Mouse (Mus musculus): ENCODE results near the gene Midn. TPM values are rescaled to one million over a fixed set of nuclear protein-coding genes. Genes with fewer than 3 reads are reported as not detected.
A peak's percentile ranks its signal among the peaks of the same experiment; 100 is the strongest.
"Not testable (repeated sequence)": the region's sequence is repeated elsewhere in the genome, so short reads cannot be mapped to it uniquely, and the experiment has no call there.

Midn gene
- polyA plus RNA-seq, 1 experiment from 2014 or later: 29.5 TPM

DNA sequence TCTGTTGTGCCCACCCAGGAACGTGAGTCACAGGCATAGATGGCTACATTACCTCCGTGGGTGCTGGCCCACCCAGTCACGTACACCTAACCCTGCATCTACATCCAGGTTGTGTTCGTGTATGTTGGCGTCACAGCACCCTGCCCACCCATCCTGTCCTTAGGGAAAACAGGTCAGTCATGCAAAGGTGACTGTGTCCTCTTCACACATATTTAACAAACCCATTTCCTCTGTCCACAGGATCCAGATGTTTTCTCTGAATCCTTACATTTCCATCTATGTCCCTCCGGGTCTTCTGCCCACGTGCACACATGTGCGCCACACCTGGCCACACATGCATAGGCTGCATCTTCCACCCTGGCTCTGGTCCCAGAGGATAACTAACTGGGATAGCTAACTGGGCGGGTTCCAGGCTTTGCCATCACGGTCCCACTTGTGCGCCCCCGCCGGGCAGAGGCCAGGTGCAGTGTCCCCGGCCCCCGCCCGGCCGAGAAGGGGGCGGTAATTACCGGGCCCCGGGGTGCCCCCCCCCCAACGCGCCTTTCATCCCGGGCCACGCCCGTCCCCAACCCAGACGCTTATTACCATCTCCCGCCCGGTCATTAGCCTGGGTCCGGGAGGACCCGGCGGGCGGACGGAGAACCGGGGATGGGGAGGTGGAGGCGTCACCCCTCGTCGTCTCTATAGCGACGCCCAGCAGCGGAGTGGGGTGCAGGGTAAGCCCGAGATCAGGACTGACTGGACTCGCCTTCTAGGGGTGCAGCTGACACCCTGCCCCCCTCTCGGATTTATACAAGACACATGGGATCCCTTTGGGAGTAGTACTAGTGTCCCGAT lies 16.3 kb downstream of the Midn start:
- Histone ChIP-seq H3K4me2 (peak overlapping the region; percentile 94), H3K4me3 (peak overlapping the region; percentile 45), H3K4me1 (peaks cover 62% of the 10 kb centered on the region), H3K36me3 (replicated peaks) (no peaks in the 10 kb centered on the region), H3K9ac (peak overlapping the region; percentile 71), H3K27me3 (replicated peaks) (no peaks in the 10 kb centered on the region), H3K9me3 (no peaks in the 10 kb centered on the region), H3K27ac (peak overlapping the region; percentile 85)
- ATAC-seq (replicated peaks): no peak; the same call in 1 of the 2 replicates
- WGBS: 10% methylated on average over 44 of the region's 44 CpGs

DNA sequence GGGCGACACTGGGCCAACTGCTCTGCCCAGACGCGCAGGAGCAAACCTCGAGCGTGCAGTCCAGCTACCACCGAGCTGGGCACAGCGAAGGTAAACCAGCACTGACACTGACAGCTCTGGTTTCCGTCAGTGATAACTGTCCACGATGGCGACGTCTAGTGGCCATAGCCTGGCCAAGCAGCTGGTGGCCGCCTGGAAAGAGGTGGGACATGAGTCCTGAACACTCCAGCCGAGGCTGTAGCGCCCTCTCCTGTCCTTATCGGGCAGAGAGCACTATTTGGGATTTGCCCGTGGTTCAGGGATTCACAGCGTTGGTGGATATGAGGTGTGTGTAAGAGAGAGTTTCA lies 16.9 kb downstream of the Midn start:
- Histone ChIP-seq H3K27ac (peak overlapping the region; percentile 85), H3K27me3 (replicated peaks) (no peaks in the 10 kb centered on the region), H3K9ac (peak overlapping the region; percentile 71), H3K4me3 (peak overlapping the region; percentile 45), H3K36me3 (replicated peaks) (peaks cover 3% of the 10 kb centered on the region), H3K4me1 (peaks cover 66% of the 10 kb centered on the region), H3K4me2 (peak overlapping the region; percentile 94), H3K9me3 (no peaks in the 10 kb centered on the region)
- under 1% methylated on average over 17 of the region's 17 CpGs for WGBS
- ATAC-seq (replicated peaks): peak; percentile 35

DNA sequence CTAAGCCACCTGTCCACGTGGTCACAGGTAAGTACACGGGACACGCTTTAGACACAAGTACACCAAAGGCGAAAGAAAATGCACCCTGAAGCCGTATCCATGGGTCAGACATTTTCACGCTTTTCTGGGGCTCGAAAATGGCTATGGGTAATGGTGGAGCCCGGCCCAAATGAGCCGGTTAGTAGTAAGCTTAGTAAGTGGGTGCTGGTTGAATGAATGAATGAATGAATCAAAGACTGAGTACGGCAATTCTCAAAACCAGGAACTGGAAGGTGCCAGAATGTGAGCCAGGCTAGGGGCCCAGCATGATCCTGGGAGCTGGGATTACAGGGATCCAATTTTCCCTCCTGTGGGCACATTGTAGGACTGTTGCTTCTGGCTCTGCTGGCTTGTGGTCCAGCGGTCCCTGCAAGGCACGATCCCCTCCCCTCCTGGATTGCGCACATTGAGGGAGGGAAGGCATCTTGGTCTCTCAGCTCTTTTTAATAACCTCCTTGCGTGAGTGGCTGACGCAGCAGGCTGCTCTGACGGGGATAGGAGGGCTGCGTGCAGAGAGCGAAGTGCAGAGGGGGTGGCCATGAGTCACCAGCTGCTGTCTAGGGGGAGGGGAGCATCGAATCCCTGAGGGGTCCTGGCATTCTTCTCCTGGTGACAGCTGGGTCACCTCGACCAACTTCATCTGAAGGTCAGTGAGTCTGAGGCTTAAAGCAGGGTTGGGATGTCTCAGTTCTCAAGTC lies 17.5 kb downstream of the Midn start, which contains the start of gene Cirbp:
Gene Cirbp, plus strand, starts transcription at position 594 of the 737 bp plus-strand sequence.
- 11% methylated on average over 20 of the region's 20 CpGs for WGBS
- Histone ChIP-seq H3K36me3 (replicated peaks) (peaks cover 9% of the 10 kb centered on the region), H3K4me3 (peak within 1 kb of the TSS; percentile 94), H3K4me2 (peak within 1 kb of the TSS; percentile 94), H3K9me3 (no peaks in the 10 kb centered on the region), H3K4me1 (peaks cover 66% of the 10 kb centered on the region), H3K27ac (peak within 1 kb of the TSS; percentile 100), H3K27me3 (replicated peaks) (no peaks in the 10 kb centered on the region), H3K9ac (peak within 1 kb of the TSS; percentile 71)
- no peak for ATAC-seq (replicated peaks)

DNA sequence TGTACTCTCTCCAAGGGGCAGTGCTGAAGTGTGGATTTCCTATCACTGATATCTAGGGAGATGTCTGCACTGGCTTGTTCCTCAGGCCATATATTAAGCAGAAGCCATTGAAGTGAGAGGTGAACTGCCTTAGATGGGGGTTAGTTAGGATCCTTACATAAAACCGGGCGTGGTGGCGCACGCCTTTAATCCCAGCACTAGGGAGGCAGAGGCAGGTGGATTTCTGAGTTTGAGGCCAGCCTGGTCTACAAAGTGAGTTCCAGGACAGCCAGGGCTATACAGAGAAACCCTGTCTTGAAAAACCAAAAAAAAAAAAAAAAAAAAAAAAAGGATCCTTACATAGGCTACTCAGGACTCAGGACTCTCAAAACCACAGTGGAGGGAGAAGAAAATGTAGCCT lies 18.1 kb downstream of the Midn start:
- peak overlapping the region; percentile 100 for H3K27ac ChIP-seq
- not testable (repeated sequence) for ATAC-seq (replicated peaks)

DNA sequence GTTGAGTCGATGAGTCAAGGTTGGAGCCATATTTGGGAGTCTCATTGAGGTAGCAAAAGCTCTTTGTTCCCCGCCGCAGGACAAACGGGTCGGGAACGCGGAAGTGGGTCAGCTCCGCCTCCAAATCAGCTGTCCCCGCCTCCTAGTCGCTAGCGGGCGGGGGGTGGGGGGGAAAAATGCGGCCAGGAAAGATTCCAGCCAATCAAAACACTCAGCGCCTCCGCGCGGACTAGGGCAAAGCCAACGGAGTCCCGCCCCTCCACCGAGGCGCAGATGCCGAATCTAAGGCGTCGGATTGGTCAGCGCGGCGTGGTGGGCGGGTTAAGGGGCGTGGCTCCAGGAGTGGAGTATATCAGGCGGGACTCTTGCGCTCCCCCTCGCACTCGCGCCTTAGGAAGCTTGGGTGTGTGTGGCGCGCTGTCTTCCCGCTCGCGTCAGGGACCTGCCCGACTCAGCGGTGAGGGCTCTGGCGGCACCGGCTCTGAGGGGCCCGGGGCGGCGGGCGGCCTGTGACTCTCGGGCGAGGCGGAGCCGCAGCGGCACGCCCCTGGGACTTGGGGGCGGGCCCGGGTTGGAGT lies 19.5 kb downstream of the Midn start:
- Histone ChIP-seq H3K27me3 (replicated peaks) (no peaks in the 10 kb centered on the region), H3K4me2 (peak overlapping the region; percentile 92), H3K4me3 (peak overlapping the region; percentile 94), H3K4me1 (peaks cover 72% of the 10 kb centered on the region), H3K27ac (peak overlapping the region; percentile 100), H3K36me3 (replicated peaks) (peaks cover 22% of the 10 kb centered on the region), H3K9me3 (no peaks in the 10 kb centered on the region), H3K9ac (peak overlapping the region; percentile 100)
- ATAC-seq (replicated peaks): peak; percentile 92
- under 1% methylated on average over 55 of the region's 55 CpGs for WGBS

More for the DNA sequence above, 18.1 kb downstream of the Midn start:
- Histone ChIP-seq H3K4me2 (peak overlapping the region; percentile 94), H3K36me3 (replicated peaks) (peaks cover 14% of the 10 kb centered on the region), H3K9ac (0 out of 2 replicates have a peak overlapping the region, but pooled peaks have one; percentile 38), H3K4me1 (peaks cover 63% of the 10 kb centered on the region), H3K4me3 (peak overlapping the region; percentile 45)
- 83% methylated on average over 4 of the region's 4 CpGs for WGBS
- not testable (repeated sequence) for H3K27me3 ChIP-seq (replicated peaks); H3K9me3 ChIP-seq

DNA sequence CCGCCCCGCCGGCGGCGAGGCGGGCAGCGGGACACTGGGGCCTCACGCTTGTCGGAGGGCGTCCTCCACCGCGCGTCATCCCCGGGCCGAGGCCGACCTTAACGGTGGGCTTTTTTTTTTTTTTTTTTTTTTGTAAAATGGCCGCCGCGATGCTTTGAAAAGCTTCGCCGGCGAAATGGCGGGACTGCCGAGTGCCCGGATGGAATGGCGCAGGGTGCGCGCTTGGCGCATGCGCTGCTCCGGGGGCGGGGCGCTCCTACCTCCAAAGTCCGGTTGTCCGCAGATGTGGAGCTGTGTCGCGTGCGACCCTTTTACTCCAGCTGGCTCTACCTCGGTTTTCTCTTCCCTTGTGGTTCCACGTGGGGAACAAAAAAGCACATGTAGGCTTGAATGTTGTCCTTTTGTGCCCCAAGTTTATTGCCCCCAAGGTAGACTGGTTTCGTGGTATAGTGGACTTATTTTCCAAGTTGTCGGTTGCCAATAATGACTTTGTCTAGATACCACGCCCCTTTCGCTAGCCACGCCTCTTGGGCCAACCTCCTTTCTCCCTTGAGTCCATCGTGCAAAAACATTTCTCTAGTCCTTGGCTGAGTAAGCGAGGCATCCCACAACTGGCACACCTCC lies 20.1 kb downstream of the Midn start:
- no peaks in the 10 kb centered on the region for H3K27me3 ChIP-seq (replicated peaks)
- H3K4me1 ChIP-seq: peaks cover 76% of the 10 kb centered on the region
- peak overlapping the region; percentile 100 for H3K27ac ChIP-seq
- peak; percentile 57 for ATAC-seq (replicated peaks)
- peaks cover 22% of the 10 kb centered on the region for H3K36me3 ChIP-seq (replicated peaks)
- WGBS: under 1% methylated on average over 43 of the region's 48 CpGs
- peak overlapping the region; percentile 94 for H3K4me3 ChIP-seq
- no peaks in the 10 kb centered on the region for H3K9me3 ChIP-seq
- peak overlapping the region; percentile 92 for H3K4me2 ChIP-seq
- H3K9ac ChIP-seq: peak overlapping the region; percentile 100

DNA sequence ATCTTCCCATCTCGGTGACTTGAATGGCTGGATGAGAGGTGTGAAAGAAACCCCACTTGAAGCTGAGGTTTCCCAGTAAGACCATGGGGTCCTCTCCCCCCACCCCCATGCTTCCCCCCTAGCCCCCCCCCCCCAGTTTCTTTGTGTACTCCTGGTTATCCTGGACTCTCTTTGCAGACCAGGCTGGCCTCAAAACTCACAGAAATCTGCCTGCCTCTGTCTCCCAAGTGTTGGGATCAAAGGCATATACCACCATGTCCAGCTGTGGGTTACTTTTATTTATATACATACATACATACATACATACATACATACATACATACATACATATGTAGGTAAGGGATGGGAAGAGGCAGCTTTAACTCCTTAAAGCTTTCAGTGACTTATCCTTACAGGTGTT lies 21.0 kb downstream of the Midn start:
- WGBS: 48% methylated on average over 1 of the region's 1 CpGs
- Histone ChIP-seq H3K36me3 (replicated peaks) (peaks cover 22% of the 10 kb centered on the region), H3K27ac (peak overlapping the region; percentile 100; the same call in 1 of the 2 replicates), H3K9me3 (no peaks in the 10 kb centered on the region), H3K4me2 (peak overlapping the region; percentile 92), H3K9ac (peak overlapping the region; percentile 100), H3K27me3 (replicated peaks) (no peaks in the 10 kb centered on the region), H3K4me3 (peak overlapping the region; percentile 94), H3K4me1 (peaks cover 72% of the 10 kb centered on the region)
- no peak for ATAC-seq (replicated peaks)

DNA sequence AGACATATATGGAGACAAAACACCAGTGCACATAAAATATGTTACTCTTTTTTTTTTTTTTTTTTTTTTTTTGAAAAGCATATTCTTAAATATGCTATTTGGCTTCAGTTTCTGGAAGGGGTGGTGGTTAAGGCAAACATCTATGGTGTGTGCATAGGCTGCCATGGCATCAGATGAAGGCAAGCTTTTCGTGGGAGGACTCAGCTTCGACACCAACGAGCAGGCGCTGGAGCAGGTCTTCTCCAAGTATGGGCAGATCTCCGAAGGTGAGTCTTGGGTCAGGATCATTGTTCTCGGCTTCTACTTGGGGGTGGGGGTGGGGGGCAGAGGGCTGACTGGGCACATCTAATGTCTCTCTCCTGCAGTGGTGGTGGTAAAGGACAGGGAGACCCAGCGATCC lies 21.6 kb downstream of the Midn start:
- Histone ChIP-seq H3K4me2 (peak overlapping the region; percentile 92; the same call in 1 of the 2 replicates), H3K4me1 (peaks cover 66% of the 10 kb centered on the region), H3K9me3 (no peaks in the 10 kb centered on the region), H3K27me3 (replicated peaks) (no peaks in the 10 kb centered on the region), H3K36me3 (replicated peaks) (peaks cover 22% of the 10 kb centered on the region), H3K9ac (no peak overlapping the region), H3K27ac (no peak overlapping the region), H3K4me3 (no peak overlapping the region)
- WGBS: 96% methylated on average over 7 of the region's 7 CpGs
- ATAC-seq (replicated peaks): no peak

DNA sequence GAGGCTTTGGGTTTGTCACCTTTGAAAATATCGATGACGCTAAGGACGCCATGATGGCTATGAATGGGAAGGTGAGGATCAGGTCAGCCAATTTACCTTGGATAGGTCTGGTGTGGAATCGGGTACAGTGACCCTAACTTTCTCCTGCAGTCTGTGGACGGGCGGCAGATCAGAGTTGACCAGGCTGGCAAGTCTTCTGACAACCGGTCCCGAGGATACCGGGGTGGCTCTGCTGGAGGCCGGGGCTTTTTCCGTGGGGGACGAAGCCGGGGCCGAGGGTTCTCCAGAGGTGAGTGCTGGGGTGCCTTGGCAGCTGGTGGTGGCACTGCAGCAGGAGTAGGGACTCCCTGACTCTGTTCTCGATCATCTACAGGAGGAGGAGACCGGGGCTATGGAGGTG lies 22.0 kb downstream of the Midn start:
- Histone ChIP-seq H3K36me3 (replicated peaks) (peaks cover 22% of the 10 kb centered on the region), H3K4me1 (peaks cover 63% of the 10 kb centered on the region), H3K4me3 (no peak overlapping the region), H3K9ac (no peak overlapping the region), H3K27ac (0 out of 2 replicates have a peak overlapping the region, but pooled peaks have one; percentile 11), H3K9me3 (no peaks in the 10 kb centered on the region), H3K4me2 (0 out of 2 replicates have a peak overlapping the region, but pooled peaks have one; percentile 92), H3K27me3 (replicated peaks) (no peaks in the 10 kb centered on the region)
- WGBS: 97% methylated on average over 16 of the region's 16 CpGs
- no peak for ATAC-seq (replicated peaks)

DNA sequence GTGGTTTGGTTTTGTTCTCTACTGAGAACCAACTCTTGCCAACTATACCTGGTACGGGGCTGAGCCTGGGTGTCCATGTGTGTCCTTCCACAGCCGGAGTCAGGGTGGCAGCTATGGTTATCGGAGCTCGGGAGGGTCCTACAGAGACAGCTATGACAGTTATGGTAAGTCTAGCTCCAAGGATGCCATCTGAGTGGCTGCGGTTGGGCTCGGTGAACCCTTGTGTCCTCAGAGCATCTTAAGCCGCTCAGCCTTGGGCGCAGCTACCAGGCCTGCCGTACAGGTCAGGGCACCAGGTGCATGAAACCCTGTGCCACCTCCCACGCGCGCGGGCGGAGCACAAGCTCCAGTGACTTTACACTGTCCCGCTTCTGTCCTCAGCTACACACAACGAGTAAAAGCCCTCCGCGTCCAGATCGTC lies 22.5 kb downstream of the Midn start:
- Histone ChIP-seq H3K27ac (peak overlapping the region; percentile 11; the same call in 1 of the 2 replicates), H3K9ac (no peak overlapping the region; the same call in 1 of the 2 replicates), H3K9me3 (no peaks in the 10 kb centered on the region), H3K4me2 (no peak overlapping the region), H3K27me3 (replicated peaks) (no peaks in the 10 kb centered on the region), H3K4me1 (peaks cover 58% of the 10 kb centered on the region), H3K4me3 (no peak overlapping the region), H3K36me3 (replicated peaks) (peaks cover 22% of the 10 kb centered on the region)
- 96% methylated on average over 19 of the region's 19 CpGs for whole genome bisulfite sequencing
- no peak for ATAC-seq (replicated peaks)

DNA sequence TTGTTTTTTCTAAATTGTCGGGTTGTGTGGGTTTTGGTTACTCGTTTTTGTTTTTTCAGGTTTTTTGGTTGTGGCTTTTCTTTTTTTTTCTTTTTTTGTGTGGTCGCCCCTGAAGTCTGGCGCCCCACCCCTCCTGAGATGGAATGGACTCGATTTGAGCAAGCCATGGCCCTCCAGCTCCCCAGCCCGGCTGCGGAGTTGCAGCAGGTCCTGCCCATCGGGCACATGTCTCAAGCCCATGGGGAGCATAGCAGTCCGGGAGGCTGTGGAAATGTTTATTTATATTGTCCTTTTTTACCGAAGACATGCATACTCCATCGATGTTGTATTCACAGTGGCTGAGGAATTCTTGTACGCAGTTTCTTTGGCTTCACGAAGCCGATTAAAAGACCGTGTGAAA lies 23.2 kb downstream of the Midn start:
- Histone ChIP-seq H3K4me2 (no peak overlapping the region), H3K4me3 (0 out of 2 replicates have a peak overlapping the region, but pooled peaks have one; percentile 5), H3K9ac (no peak overlapping the region), H3K4me1 (peaks cover 60% of the 10 kb centered on the region), H3K27ac (peak overlapping the region; percentile 86; the same call in 1 of the 2 replicates), H3K36me3 (replicated peaks) (peaks cover 22% of the 10 kb centered on the region), H3K9me3 (no peaks in the 10 kb centered on the region), H3K27me3 (replicated peaks) (no peaks in the 10 kb centered on the region)
- no peak for ATAC-seq (replicated peaks)
- WGBS: 91% methylated on average over 15 of the region's 15 CpGs
